Mouse (Mus musculus) erythroid progenitor cell, adult 5-6 weeks (primary cell): ENCODE results near the gene Rhebl1. TPM values are rescaled to one million over a fixed set of nuclear protein-coding genes. Genes with fewer than 3 reads are reported as not detected.
A peak's percentile ranks its signal among the peaks of the same experiment; 100 is the strongest.

Experiments used
- ATAC-seq: replicated peaks from 2 replicates; pipeline ENCODE4 v1.8.0; 2016; ENCODE audit warnings: moderate number of reproducible peaks, mild to moderate bottlenecking, moderate TSS enrichment, inconsistent platforms; ENCODE audit not compliant: poor library complexity, low FRiP score, severe bottlenecking
- total RNA-seq, 2 experiments: library from RNA; stranded (forward) in 1 of 2; stranded (reverse) in 1 of 2; fragments of 150-400 nt in 1 of 2; fragments of 186-747, 209-891 nt in 1 of 2; gene quantifications; 2 replicates each; pipeline versions ENCODE4 v1.2.3 to v1.2.4; 2015 to 2017; ENCODE audit warnings: low replicate concordance in 2 of 2

Rhebl1 gene
- total RNA-seq, 2 experiments from 2014 or later: 5.9 TPM; not detected in 1

DNA sequence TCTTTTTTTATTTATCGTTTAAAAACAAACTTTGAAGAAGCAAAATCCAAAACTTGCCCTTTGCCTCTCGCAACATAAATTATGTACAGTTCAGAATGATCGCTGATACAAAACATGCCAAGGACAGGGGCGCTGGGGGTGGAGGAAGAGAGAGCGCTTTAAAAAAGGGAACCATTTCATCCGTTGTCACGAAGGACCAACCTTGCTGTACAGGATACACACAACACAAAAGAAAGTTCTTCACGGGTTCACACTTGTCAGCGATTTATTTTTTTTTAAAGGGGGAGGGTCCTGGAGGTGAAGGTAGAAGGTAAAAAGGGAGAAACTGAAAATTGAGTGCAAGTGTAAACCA lies 62.7 kb downstream of the Rhebl1 start:
- peak; percentile 7; the same call in 1 of the 2 replicates for ATAC-seq

DNA sequence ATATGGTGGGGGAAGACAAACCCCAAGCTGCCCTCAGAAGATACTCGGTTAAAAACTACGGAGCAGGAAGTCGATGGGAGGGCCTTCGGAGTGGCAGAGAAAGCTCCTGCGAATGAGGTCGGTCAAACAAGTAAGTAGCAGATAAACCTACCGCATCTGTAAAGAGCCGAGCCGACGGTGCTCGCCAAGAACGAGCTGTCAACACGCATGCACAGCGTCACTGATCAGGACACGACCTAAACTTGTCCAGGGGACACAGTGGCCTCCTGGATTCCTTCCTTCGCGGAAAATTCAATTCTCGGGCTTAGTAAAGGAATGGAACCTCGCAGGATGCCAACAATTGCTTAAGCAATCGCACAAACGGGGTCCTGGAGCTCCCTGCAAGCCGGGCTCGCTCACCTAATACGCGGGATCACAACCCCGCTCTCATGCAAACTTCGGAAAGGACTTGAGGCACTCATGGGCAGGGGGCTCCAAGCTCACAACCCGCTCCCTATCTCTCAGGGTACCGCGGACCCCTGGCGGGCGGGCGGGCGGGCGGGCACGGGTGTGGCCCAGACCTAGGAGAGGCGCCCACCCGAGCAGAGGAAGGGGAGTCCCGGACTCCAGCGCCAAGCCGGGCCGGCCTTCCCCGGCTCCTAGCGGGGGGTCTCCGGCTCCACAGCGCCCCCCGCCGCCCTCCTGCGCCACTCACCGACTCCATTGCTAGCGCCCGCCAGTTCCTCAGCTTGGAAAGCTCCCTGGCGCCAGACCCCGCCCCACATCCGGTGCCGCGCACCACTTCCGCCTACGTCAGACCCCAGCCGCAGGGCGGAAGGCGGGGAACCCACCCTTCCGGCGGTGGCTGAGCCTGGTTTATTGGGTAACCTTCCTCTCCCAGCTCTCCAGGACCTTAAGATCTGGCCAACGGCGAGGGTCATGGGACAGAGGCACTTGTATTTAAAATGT lies 63.3 kb downstream of the Rhebl1 start, which contains the start of gene Prkag1:
Gene Prkag1, minus strand, starts transcription at position 786 of the 948 bp plus-strand sequence.
- ATAC-seq: peak; percentile 93

Other genes with a start within 250 kb of the Rhebl1 start
- gene Ddx23, start 231.6 kb downstream of the Rhebl1 start, total RNA-seq (2015; ENCODE audit: low replicate concordance): 24.5 and 26.0 TPM in 2 replicates
- 49.9 and 91.9 TPM in 2 replicates for gene Ddx23, start 231.6 kb downstream of the Rhebl1 start, total RNA-seq (2017; ENCODE audit: low replicate concordance)
- 0.36 TPM in 1 of 2 replicates, not detected in the other for gene Rnd1, start 217.1 kb downstream of the Rhebl1 start, total RNA-seq (2015; ENCODE audit: low replicate concordance)
- gene Rnd1, start 217.1 kb downstream of the Rhebl1 start, total RNA-seq (2017; ENCODE audit: low replicate concordance): not detected in 2 replicates
- gene Ccdc65, start 186.3 kb downstream of the Rhebl1 start, total RNA-seq (2015; ENCODE audit: low replicate concordance): not detected in 2 replicates
- gene Ccdc65, start 186.3 kb downstream of the Rhebl1 start, total RNA-seq (2017; ENCODE audit: low replicate concordance): not detected in 2 replicates
- 2.5 TPM in 1 of 2 replicates, not detected in the other for gene Fkbp11, start 166.3 kb downstream of the Rhebl1 start, total RNA-seq (2015; ENCODE audit: low replicate concordance)
- gene Fkbp11, start 166.3 kb downstream of the Rhebl1 start, total RNA-seq (2017; ENCODE audit: low replicate concordance): 1.4 TPM in 1 of 2 replicates, not detected in the other
- 5.4 and 7.6 TPM in 2 replicates for gene Arf3, start 131.3 kb downstream of the Rhebl1 start, total RNA-seq (2015; ENCODE audit: low replicate concordance)
- gene Arf3, start 131.3 kb downstream of the Rhebl1 start, total RNA-seq (2017; ENCODE audit: low replicate concordance): 4.6 and 4.8 TPM in 2 replicates
- gene Wnt10b, start 116.4 kb downstream of the Rhebl1 start, total RNA-seq (2015; ENCODE audit: low replicate concordance): 0.36 TPM in 1 of 2 replicates, not detected in the other
- gene Wnt10b, start 116.4 kb downstream of the Rhebl1 start, total RNA-seq (2017; ENCODE audit: low replicate concordance): not detected in 2 replicates
- not detected in 2 replicates for gene Wnt1, start 104.7 kb downstream of the Rhebl1 start, total RNA-seq (2015; ENCODE audit: low replicate concordance)
- not detected in 2 replicates for gene Wnt1, start 104.7 kb downstream of the Rhebl1 start, total RNA-seq (2017; ENCODE audit: low replicate concordance)
- not detected in 2 replicates for gene Ddn, start 85.0 kb downstream of the Rhebl1 start, total RNA-seq (2015; ENCODE audit: low replicate concordance)
- not detected in 2 replicates for gene Ddn, start 85.0 kb downstream of the Rhebl1 start, total RNA-seq (2017; ENCODE audit: low replicate concordance)
- 58.0 and 61.2 TPM in 2 replicates for gene Prkag1, start 63.0 kb downstream of the Rhebl1 start, total RNA-seq (2015; ENCODE audit: low replicate concordance)
- 73.0 and 87.4 TPM in 2 replicates for gene Prkag1, start 63.0 kb downstream of the Rhebl1 start, total RNA-seq (2017; ENCODE audit: low replicate concordance)
- gene Kmt2d, start 23.3 kb downstream of the Rhebl1 start, total RNA-seq (2015; ENCODE audit: low replicate concordance): 29.2 and 52.4 TPM in 2 replicates
- gene Kmt2d, start 23.3 kb downstream of the Rhebl1 start, total RNA-seq (2017; ENCODE audit: low replicate concordance): 69.3 and 96.1 TPM in 2 replicates
- gene Dhh, start 4.0 kb upstream of the Rhebl1 start, total RNA-seq (2015; ENCODE audit: low replicate concordance): not detected in 2 replicates
- not detected in 2 replicates for gene Dhh, start 4.0 kb upstream of the Rhebl1 start, total RNA-seq (2017; ENCODE audit: low replicate concordance)
- 7.9 and 15.1 TPM in 2 replicates for gene Lmbr1l, start 23.7 kb upstream of the Rhebl1 start, total RNA-seq (2015; ENCODE audit: low replicate concordance)
- 9.0 and 12.1 TPM in 2 replicates for gene Lmbr1l, start 23.7 kb upstream of the Rhebl1 start, total RNA-seq (2017; ENCODE audit: low replicate concordance)
- gene Tuba1b, start 40.0 kb upstream of the Rhebl1 start, total RNA-seq (2015; ENCODE audit: low replicate concordance): 2,503 and 2,754 TPM in 2 replicates
- gene Tuba1b, start 40.0 kb upstream of the Rhebl1 start, total RNA-seq (2017; ENCODE audit: low replicate concordance): 632 and 670 TPM in 2 replicates
- gene Gm49450, start 59.0 kb upstream of the Rhebl1 start, total RNA-seq (2015; ENCODE audit: low replicate concordance): not detected in 2 replicates
- not detected in 2 replicates for gene Gm49450, start 59.0 kb upstream of the Rhebl1 start, total RNA-seq (2017; ENCODE audit: low replicate concordance)
- gene Tuba1a, start 59.2 kb upstream of the Rhebl1 start, total RNA-seq (2015; ENCODE audit: low replicate concordance): 6.5 and 38.1 TPM in 2 replicates
- gene Tuba1a, start 59.2 kb upstream of the Rhebl1 start, total RNA-seq (2017; ENCODE audit: low replicate concordance): 5.9 and 9.6 TPM in 2 replicates
- gene Tuba1c, start 135.4 kb upstream of the Rhebl1 start, total RNA-seq (2015; ENCODE audit: low replicate concordance): 637 and 660 TPM in 2 replicates
- 271 and 335 TPM in 2 replicates for gene Tuba1c, start 135.4 kb upstream of the Rhebl1 start, total RNA-seq (2017; ENCODE audit: low replicate concordance)
- not detected in 2 replicates for gene Prph, start 160.6 kb upstream of the Rhebl1 start, total RNA-seq (2015; ENCODE audit: low replicate concordance)
- gene Prph, start 160.6 kb upstream of the Rhebl1 start, total RNA-seq (2017; ENCODE audit: low replicate concordance): not detected in 2 replicates
- 152 and 157 TPM in 2 replicates for gene Troap, start 180.0 kb upstream of the Rhebl1 start, total RNA-seq (2015; ENCODE audit: low replicate concordance)
- 126 and 180 TPM in 2 replicates for gene Troap, start 180.0 kb upstream of the Rhebl1 start, total RNA-seq (2017; ENCODE audit: low replicate concordance)
- not detected in 2 replicates for gene C1ql4, start 193.3 kb upstream of the Rhebl1 start, total RNA-seq (2015; ENCODE audit: low replicate concordance)
- not detected in 2 replicates for gene C1ql4, start 193.3 kb upstream of the Rhebl1 start, total RNA-seq (2017; ENCODE audit: low replicate concordance)
- not detected in 2 replicates for gene Dnajc22, start 198.6 kb upstream of the Rhebl1 start, total RNA-seq (2015; ENCODE audit: low replicate concordance)
- gene Dnajc22, start 198.6 kb upstream of the Rhebl1 start, total RNA-seq (2017; ENCODE audit: low replicate concordance): not detected in 2 replicates
- gene Spats2, start 231.4 kb upstream of the Rhebl1 start, total RNA-seq (2015; ENCODE audit: low replicate concordance): not detected in 2 replicates
- gene Spats2, start 231.4 kb upstream of the Rhebl1 start, total RNA-seq (2017; ENCODE audit: low replicate concordance): 0.51 TPM in 1 of 2 replicates, not detected in the other